Mouse (Mus musculus) embryo, embryonic 10 days (tissue): Measurements from ENCODE around the gene Pck2.

ENCODE experiments used
- DNase-seq: peaks from one replicate; pipeline ENCODE4 v3.0.0-alpha.2; 2015; ENCODE audit warnings: low spot score

The Pck2 gene

GRCm38 (mm10) chr14:55540067-55540786 is at the start of gene Pck2:
Gene Pck2 (plus strand): TSS chr14:55540266.
- peak; percentile 91 for DNase-seq

DNA sequence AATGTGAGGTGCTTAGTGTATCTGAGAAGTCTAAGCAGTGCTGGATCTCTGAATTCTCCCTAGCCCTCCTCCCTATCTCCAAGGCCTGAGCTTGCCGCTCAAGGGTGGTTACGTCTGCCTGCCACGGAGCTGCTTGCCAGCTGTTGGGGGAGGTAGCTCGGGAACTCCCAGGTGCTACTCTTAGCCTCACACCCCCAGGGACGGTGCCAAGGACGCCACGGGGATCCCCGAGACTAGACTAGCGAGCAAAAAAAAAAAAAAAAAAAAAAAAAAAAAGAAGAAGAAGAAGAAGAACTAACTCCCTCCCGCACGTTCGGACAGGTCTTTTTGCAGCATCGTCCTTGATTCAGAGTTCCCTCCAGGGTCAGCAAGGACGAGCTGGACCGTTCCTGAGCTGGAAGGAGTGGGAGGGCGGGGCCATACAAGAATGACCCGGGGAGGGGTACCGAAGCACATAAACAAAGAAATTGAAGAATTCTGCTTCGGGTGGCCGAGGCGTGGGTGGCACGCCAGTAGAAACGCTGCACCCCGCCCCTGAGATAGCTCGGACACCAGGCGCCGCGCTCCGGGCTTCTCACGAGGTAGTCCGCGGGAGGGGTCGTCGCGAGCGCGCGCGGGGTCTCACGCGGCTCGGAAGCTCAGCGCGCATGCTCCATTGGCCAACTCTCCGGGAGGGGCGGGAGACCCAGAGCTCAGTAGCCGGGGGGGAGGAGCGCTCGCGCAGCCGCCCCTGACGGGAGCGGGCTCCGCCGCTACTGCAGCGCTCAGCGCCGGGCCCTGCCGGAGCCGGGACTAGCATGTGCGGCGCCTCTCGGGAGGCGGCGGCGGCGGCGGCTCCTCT is 49.5 kb upstream of the Pck2 start, which contains the start of gene Carmil3:
Gene Carmil3 (plus strand): TSS at position 291 of the 841 bp plus-strand sequence.
- peak; percentile 74 for DNase-seq

GRCm38 (mm10) chr14:55491291-55491833 is 48.7 kb upstream of the Pck2 start:
- peak; percentile 79 for DNase-seq

GRCm38 (mm10) chr14:55492103-55492502 is 48.0 kb upstream of the Pck2 start:
- DNase-seq, result no peak

GRCm38 (mm10) chr14:55495509-55496240 is 44.4 kb upstream of the Pck2 start:
- DNase-seq, result no peak

DNA sequence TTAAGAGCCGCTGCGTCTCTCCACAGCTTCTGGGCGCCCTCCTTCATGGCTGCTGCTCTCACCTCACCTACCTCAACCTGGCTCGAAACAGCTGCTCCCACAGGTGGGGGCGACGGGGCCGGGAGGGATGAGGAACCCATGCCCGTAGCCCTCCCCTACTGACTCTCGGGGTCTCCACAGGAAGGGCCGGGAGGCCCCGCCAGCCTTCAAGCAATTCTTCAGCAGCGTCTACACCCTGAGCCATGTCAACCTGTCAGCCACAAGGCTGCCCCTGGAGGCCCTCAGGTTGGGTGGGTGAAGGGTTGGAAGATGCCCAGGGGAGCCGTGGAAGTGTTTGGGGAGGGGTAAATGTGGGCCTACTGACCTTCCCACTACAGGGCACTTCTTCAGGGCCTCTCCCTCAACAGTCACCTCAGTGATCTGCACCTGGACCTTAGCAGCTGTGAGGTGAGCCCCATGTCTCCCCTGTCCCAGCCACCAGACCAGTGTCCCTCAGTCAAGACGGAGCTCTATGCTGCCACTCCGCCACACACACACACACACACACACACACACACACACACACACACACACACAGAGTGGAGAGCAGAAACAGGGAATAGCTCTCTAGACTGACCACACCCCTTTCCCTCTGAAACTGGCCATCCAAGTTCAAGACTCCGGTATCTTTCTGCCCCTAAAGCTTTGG is 43.2 kb upstream of the Pck2 start:
- DNase-seq, result no peak

GRCm38 (mm10) chr14:55497449-55497821 is 42.6 kb upstream of the Pck2 start:
- DNase-seq, result peak; percentile 84

DNA sequence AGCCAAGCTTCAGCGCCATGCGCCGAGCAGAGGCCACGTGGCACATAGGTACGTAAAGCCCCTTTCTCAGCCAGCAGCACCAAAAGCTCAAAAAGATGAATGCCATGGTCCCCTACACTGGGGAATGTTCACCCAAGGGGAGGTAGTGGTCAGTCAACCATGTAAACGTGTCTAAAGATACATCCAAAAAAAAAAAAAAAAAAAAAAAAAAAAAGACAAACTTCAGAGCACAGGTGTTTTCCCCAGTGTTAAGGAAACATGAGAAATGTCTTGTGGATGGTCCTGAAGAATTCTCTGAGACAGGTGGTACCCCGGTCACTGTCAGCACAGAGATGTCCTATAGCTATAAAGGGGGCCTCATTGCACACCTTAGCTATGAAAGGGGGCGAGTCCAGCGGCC is 34.5 kb upstream of the Pck2 start:
- DNase-seq, result no peak

GRCm38 (mm10) chr14:55507801-55508200 is 32.3 kb upstream of the Pck2 start:
- no peak for DNase-seq

DNA sequence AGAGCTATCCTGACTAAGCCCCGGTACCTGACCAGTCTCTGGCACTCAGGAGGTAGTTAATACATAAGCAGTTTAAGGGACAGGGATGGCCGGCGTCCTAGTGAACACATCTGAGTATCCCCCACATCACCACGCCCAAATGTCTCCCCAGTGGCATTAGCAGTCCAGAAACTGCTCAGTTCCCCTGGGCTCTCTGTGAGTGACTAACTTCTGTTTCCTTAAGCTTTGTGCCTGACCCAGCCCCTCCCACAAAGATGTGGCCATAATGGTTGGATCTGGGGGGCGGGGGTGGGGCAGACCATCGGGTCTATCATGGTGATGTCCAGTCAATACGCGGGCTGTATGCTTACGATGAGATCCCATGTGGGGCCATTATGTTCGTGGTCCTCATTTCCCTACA is 30.5 kb upstream of the Pck2 start:
- DNase-seq, result no peak

GRCm38 (mm10) chr14:55510125-55510731 is 29.8 kb upstream of the Pck2 start, which contains the start of gene Cpne6:
Gene Cpne6 (plus strand): TSS chr14:55510445.
- DNase-seq, result no peak

DNA sequence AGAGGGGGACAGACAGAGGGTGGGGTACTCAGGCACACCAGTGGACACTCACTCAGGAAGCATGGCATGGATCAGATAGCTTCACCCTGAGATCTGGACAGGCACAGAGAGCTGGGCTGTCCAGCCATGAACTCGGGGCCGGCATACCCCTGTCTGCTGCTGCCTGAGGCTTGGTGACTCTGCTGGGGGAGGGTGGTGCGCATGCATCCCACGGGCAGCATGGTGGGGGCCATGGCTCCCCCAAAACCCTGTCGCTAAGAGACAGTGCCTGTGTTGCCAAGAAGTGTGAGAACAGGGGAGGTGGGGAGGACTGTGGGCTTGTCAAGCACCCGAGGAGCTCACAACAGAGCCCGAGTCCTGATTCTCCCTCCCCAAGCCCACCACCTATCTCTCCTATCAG is 29.0 kb upstream of the Pck2 start:
- no peak for DNase-seq

GRCm38 (mm10) chr14:55513927-55514326 is 26.1 kb upstream of the Pck2 start:
- DNase-seq, result no peak

DNA sequence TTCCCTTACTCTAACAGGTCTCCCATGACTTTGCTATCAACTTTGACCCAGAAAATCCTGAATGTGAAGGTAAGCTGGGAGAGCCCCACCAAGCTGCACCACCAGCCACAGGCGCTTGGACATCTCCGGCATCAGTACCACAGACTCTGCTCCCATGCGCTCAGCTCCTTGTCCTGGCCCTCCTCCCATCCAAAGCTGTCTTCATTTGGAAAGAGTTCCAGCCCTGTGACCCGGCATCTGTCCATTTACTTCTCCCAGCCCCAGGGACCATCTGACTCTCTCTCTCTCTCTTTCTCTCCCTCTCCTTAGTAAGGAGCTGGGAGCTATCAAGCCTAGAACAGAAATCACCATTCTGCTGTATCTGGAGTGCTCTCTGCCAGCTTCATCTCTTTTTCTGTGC is 24.2 kb upstream of the Pck2 start:
- DNase-seq, result no peak

DNA sequence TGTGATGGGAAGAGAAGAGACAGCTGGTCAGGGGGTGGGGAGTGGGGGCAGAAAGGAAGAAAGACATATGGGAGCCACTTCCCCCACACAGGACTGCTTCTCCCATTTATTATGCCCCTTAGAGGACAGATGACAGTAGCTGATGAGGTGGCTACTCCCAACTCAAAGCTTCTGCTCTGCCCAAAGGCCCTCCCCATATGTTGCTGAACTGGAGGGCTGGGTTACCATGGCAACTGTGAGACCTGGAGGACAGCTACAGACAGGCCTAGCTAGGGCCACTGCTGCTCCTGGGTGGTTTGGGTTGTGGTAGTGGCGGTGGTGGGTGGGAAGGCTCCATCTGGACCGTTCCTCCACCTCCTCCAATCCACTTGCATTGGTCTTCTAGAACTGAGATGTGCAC is 21.2 kb upstream of the Pck2 start:
- peak; percentile 76 for DNase-seq

- DNase-seq, result no peak
These were observed 20.5 kb upstream of the Pck2 start for GRCm38 (mm10) chr14:55519604-55520003.

DNA sequence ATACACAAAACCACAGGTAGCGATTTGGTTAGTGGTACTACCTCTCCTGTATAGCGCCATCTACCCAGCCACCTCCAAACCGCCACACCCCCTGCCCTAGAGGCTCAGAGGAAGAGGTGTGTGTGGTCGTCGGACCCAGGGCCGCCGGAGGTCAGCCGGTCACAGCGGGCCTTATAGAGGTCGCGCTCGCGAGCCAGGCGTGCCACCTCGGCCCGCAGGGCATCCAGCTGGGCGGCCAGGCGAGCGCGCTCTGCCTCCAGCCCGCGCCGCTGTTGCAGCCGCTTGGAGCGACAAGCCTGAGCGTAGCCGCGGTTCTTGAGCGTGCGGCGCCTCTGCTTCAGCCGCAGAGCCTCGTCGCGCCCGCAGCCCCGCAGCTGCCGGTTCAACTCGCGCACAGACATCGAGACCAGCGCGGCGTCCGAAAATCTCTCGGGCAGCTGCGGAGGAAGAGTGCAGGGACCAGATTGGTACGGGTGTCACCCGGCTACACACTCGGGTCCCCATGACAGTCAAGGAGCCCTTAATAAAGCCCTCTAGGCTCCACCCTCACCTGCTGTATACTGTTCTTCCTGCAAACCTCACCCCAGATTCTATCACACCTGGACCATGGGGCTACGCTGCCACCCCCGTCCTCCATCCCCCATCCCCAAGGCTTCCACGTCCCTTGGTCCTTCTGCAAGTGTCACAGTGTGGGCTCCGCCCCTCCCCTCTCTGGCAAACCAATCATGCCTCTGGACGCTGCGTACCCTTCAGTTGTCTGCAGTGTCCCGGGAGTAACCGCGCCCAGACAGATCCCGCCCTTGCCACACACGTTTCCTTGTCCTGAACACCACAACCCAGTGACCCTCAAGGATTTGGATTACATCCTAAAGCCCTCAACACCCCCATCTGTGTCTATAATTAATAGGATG is 19.4 kb upstream of the Pck2 start:
- DNase-seq, result peak; percentile 59

GRCm38 (mm10) chr14:55524062-55524461 is 16.0 kb upstream of the Pck2 start:
- DNase-seq, result no peak

GRCm38 (mm10) chr14:55524785-55525184 is 15.3 kb upstream of the Pck2 start, which contains the start of gene Nrl:
Gene Nrl (minus strand): TSS chr14:55524981.
- DNase-seq, result no peak

- no peak for DNase-seq
These were observed 13.4 kb upstream of the Pck2 start for GRCm38 (mm10) chr14:55526674-55527073.
